Mouse (Mus musculus) left cerebral cortex, postnatal 25 days (tissue): ENCODE data around the gene Tcp1. TPM values are rescaled to one million over a fixed set of nuclear protein-coding genes. Genes with fewer than 3 reads are reported as not detected.
"Not testable (repeated sequence)": the region's sequence is repeated elsewhere in the genome, so short reads cannot be mapped to it uniquely, and the experiment has no call there.

Source experiments
- DNase-seq, 2 experiments: peaks; one replicate each; pipeline ENCODE4 v3.0.0; 2022; ENCODE audit warnings: low spot score in 2 of 2, mixed read lengths in 1 of 2
- intact Hi-C: fragments of 180-260 bp; cut with DNase I; formaldehyde crosslinking; loops from one replicate; pipeline ENCODE4 v1.15.1; 2025
- total RNA-seq, 2 experiments: library from RNA; stranded (reverse); gene quantifications; 2 replicates each; pipeline ENCODE4 v1.2.3; 2021

Gene Tcp1
- 100 to 1,000 TPM; 210 to 217 TPM for total RNA-seq

GRCm38 (mm10) chr17:12915488-12915880 lies at the start of gene Tcp1:
Tcp1 (plus strand) TSS chr17:12915701.
- intact Hi-C loops, result loop anchor here (5.0 kb wide), 2 partner anchors 47 to 77 kb away; partner anchors contain the start of genes Acat2 and Wtap
- no peak for DNase-seq

DNA sequence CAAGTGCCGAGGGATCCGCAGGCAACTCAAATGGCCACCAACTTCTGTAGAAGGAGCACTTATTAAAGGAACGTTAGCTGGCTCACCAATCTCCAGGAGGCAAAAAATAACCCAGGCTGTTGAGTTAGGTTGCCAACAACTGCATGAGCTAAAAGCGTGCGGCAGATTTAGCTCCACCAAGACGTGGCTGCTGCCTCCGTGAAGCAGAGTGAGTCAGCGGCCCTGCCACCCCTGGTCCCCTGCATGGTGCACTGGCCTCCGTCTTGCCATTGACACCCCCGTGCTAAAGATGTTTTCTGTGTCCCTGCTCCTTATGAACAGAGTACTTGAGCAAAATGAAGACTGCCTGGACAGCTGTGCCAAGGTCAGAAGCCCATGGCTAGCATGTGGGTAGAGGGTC lies 48.6 kb upstream of the Tcp1 start:
- DNase-seq, result peak; percentile 60 to 93
- intact Hi-C loops, result loop anchor here (5.0 kb wide), 1 partner anchor 450 kb away; no protein-coding TSS in a partner anchor

DNA sequence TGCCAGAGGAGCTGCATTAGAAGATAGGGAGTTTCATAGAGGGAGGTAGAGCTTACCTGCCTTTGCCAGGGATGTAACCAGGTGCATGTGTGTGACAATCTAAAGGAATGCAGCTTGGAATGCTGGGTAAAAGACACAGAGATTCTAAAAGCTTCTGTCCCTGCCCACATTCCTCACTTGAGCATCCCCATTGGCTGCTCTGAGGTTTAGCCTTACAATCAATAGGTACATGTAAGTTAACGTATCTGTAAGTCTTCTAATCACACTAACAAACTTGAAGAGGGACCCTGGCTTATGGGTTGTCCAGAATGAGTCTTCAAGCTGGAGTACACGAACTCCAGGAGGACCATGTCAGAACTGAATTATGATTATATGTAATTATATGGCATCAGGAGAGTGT lies 47.5 kb upstream of the Tcp1 start, which contains the start of gene Mas1:
Gene Mas1, minus strand, starts transcription at position 101 of the 400 bp plus-strand sequence.
- no peak for DNase-seq
- intact Hi-C loops, result loop anchor here (5.0 kb wide), 1 partner anchor 451 kb away; no protein-coding TSS in a partner anchor

- peak in 1 of 2 experiments; percentile 52 for DNase-seq
- intact Hi-C loops, result loop anchor here (5.0 kb wide), 1 partner anchor 451 kb away; no protein-coding TSS in a partner anchor
These were observed 46.9 kb upstream of the Tcp1 start for GRCm38 (mm10) chr17:12868640-12869039.

- peak; percentile 39 to 74 for DNase-seq
- intact Hi-C loops, result no loop called here
These were observed 43.0 kb upstream of the Tcp1 start for GRCm38 (mm10) chr17:12872275-12873028.

DNA sequence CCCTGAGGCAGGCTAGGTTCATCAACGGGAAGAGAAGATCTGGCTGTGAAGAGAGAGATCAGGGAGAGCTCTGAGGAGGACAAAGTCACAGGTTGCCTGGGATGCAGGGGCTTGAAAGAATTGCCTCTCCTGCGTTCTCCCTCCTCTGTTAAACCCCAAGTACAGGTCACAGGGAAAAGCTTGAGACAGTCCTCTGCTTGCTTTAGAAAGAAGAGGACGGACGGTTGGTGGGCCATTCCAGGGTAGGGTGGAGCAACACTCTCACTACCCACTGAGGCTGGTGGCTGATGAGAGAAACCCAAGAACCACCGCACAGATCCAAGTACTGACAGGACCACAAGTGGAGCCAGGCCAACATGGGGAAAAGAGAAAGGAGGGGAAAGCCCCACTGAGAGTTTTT lies 39.8 kb upstream of the Tcp1 start, which contains the start of gene Mrgprh:
Gene Mrgprh, plus strand, starts transcription at position 301 of the 400 bp plus-strand sequence.
- intact Hi-C loops, result no loop called here

DNA sequence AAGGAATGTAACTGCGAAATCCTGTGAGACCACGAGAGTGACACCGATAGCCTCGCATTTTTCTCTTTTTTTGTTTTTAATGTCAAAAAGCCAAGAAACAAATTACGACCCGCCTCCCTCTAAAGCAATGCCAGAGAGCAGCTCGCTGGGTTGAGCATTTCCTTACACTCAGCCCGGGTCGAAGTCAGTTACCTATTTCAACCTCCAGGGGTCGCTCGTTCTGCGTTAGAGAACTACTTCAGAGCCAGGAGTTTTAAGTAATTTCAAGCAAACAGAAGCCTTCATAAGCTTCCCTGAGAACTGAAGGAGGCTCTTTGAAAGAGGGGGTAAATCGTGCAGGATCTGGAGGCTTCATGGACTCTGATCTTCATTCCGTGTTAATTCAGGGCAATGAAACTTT lies 35.3 kb upstream of the Tcp1 start:
- peak; percentile 87 to 93 for DNase-seq
- intact Hi-C loops, result loop anchor here (5.0 kb wide), 1 partner anchor 112 kb away; the partner anchor contains the start of gene Wtap

More for the DNA sequence above, 39.8 kb upstream of the Tcp1 start, which contains the start of gene Mrgprh:
- no peak for DNase-seq

DNA sequence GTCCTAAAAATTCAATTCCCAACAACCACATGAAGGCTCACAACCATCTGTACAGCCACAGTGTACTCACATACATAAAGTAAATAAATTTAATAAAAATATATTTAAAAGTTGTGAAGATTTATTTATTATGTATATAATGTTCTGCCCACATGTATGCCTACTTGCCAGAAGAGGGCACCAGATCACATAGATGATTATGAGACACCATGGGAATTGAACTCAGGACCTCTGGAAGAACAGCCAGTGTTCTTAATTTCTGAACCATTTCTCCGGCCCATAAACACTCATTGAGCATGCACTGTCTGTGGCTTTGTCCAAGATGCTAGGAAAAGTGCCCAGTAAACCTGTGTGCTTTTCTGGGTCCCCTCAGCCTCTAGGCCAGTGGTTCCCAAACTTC lies 34.3 kb upstream of the Tcp1 start:
- no peak for DNase-seq
- intact Hi-C loops, result loop anchor here (5.0 kb wide), 1 partner anchor 111 kb away; the partner anchor contains the start of gene Wtap

DNA sequence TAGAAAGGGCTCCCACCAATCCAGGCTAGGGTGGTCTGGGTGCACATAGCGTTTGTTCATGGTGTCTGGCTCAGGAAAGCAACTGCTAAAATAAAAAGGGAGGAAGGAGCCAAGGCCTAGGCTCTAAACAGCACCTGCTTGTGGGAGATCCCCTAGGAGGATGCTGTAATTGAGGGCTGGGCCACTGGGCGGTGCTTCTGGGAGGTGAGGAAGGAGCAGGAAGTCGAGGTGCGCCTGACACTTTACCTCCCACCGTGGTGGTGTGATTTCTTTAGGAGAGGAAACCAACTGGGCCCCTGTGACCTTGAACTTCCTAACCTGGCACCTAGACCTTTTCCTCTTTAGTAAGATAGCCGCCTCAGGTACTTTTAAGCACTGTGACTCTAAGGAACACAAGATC lies 28.9 kb upstream of the Tcp1 start:
- no peak for DNase-seq
- intact Hi-C loops, result no loop called here

DNA sequence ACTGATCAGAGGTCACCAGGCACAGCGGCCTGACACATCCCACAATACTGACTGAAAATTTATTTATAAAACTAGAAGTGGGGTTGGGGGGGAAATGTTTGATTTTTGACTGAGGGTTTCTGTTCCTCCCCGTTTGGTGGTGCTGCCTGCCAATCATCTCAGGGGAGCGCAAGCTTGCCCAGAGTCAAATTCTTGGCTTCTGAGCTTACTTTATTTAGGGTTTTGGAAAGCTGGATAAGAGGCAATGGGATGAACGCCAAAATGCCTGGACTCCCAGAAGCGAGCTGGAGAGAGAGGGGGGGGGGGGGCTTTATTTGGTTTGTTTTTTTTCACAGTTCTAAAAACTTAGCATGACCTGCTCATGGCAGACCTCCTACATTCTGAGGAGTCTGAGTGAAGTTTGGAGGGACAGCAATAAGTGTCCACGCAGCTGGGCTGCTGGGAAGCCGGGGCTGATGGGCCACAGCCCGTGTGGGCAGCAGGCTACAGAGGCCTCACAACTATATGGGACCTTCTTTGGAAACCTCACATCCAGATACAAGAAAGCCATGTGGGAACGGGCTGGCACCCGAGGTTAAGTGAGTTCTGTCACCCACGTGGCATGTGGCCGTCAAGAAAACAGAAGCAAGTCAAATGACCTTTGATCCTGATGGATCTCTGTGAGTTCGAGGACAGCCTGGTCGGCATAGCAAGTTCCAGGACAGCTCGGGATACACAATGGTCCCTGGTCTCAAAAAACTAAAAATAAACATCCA lies 28.3 kb upstream of the Tcp1 start:
- DNase-seq, result no peak

DNA sequence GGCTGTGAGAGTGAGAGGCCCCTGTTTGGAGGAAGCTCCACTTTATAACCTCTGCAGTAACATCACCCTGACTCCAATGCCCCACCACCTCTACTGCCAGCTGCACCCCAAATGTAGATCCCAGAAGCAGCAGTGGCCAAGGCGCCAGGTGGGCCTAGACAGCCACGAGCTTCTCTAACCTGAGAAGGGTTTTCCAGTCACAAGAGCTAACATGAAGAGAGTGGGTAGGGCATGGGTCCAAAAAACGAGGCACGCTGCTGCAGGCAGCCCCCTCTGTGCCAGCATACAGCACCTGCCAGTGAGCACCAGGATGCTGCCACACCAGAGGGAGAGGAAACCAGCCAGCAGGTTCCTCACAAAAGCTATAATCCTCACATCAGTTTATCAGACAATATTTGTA lies 24.4 kb upstream of the Tcp1 start:
- no peak for DNase-seq

More for the DNA sequence above, 28.3 kb upstream of the Tcp1 start:
- intact Hi-C loops, result no loop called here

GRCm38 (mm10) chr17:12892033-12892432 lies 23.5 kb upstream of the Tcp1 start:
- DNase-seq, result no peak
- intact Hi-C loops, result no loop called here

More for the DNA sequence above, 24.4 kb upstream of the Tcp1 start:
- intact Hi-C loops, result no loop called here

GRCm38 (mm10) chr17:12897674-12898073 lies 17.8 kb upstream of the Tcp1 start:
- intact Hi-C loops, result no loop called here
- DNase-seq, result no peak

DNA sequence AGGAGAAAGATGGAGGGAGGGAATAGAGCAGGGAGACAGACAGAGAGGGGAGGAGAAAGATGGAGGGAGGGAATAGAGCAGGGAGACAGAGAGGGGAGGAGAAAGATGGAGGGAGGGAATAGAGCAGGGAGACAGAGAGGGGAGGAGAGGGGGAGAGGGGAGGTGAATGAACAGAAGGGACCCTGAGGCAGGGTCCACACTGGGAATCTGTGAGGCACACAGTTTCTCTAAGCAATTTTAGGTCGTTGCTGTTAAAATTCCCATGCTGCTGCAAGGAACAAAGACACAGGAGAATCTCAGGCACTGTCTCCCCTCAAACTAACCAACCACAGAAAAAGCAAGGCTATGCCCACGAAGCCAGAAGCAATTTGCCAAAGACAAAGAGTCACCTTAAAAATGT lies 16.9 kb upstream of the Tcp1 start:
- intact Hi-C loops, DNase-seq: not testable (repeated sequence)

- intact Hi-C loops, result no loop called here
- no peak for DNase-seq
These were observed 13.2 kb upstream of the Tcp1 start for GRCm38 (mm10) chr17:12902291-12902690.

DNA sequence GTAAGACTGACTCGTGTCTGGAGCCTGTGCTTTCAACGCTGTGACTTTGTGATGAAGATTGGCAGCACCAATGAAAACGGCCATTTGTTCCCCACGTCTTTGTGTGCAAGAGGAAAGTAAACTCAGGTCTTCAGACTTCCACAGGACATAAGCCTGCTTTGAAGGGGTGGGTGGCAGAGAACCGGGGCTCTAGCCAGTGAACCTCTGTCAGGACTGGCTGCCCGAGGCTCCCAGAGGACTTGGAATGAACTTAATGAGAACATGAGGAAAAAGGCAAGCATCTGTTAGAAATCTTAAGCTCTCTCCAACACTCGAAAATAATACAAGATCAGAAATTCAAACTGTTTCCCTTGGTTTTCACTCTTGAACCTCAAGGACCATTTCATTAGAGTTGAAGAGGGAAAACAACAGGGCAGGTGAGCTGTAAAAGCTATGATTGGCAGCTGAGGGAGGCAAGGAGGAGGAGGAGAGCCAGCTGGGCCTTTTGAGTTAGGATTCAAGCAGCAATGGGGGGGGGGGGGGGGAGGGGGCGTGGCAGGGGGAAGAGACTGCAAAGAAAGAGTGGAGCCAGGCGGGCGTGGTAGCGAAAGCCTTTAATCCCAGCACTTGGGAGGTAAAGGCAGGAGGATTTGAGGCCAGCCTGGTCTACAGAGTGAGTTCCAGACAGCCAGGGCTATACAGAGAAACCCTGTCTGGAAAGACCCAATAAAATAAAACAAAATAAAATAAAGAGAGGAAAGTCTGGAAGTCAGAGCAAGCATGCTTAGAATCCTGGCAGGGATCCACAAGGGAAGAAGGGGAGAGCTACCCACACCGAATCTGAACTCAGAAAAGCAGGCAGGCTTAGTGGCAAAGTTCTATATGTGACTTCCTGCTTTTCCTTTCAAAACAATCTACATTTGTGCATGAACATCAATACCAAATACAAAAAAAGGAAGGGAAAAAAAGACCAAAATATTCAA lies 11.8 kb upstream of the Tcp1 start:
- intact Hi-C loops, result no loop called here
- no peak for DNase-seq

DNA sequence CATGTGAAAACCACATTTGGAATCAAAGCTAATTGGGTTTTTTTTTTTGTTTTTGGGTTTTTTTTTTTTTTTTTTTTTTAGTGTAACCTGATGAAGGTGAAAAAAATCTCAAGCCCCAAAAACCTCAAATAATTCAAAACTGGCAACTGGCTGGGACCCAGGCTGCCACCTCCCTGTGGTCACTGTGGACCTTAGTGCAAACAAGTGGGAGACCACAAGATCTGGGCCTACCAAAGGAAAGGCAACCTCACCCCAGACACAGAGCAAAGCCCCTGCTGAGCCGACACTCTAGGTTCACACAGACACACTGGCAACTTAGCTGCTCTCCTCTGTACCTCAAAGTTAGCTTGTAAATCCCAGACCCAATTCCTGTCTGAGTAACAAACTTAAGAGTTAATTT lies 11.2 kb upstream of the Tcp1 start:
- intact Hi-C loops, result no loop called here
- no peak for DNase-seq

DNA sequence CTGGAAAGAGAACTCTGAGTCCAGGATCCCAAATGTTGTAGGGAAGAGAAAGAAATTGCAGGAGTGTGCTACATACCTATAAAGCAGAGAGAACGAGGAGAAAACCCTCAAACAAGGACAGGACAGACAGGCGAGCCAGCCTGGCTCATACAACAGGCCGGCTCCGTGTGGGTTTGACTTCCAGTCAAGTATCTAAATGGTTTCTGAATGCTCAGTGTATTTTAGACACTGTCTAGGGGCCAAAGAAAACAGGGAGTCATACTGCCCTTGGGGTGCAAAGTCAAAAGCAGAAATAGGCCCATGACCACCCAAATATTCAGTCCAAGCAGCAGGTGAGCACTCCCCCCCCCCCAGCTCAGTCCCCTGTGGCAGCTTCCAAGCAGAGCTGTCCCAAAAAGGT lies 9.7 kb upstream of the Tcp1 start:
- DNase-seq, result no peak
- intact Hi-C loops, result no loop called here

GRCm38 (mm10) chr17:12906436-12906835 lies 9.1 kb upstream of the Tcp1 start:
- intact Hi-C loops, result no loop called here
- peak in 1 of 2 experiments; percentile 45 for DNase-seq
